Mouse (Mus musculus) liver, embryonic 14.5 days (tissue): Measurements from ENCODE around the gene Pbp2.

ENCODE experiments used
- CTCF ChIP-seq: IDR thresholded peaks from 2 replicates; pipeline ENCODE4 v1.5.1; 2016; ENCODE audit warnings: antibody characterized with exemption, low read depth, control low read depth
- EP300 ChIP-seq: IDR thresholded peaks from 2 replicates; pipeline ENCODE4 v1.6.1; 2016; ENCODE audit warnings: antibody characterized with exemption, low read depth

GRCm38 (mm10) chr6:135271761-135272160 is 38.4 kb downstream of the Pbp2 start:
- TF ChIP-seq CTCF (no peak), EP300 (no peak)
